Mouse (Mus musculus) stomach, embryonic 15.5 days (tissue): ENCODE data around the gene Olfr814. TPM values are rescaled to one million over a fixed set of nuclear protein-coding genes. Genes with fewer than 3 reads are reported as not detected.
"Not testable (repeated sequence)": the region's sequence is repeated elsewhere in the genome, so short reads cannot be mapped to it uniquely, and the experiment has no call there.

ENCODE experiments used
- ATAC-seq: fragments of 200-750 bp; cut with Nextera tagmentation; 2 replicates; pipeline ENCODE4 v1.8.0; 2017; ENCODE audit warnings: low read depth, moderate number of reproducible peaks, moderate TSS enrichment; ENCODE audit not compliant: insufficient read depth, low FRiP score
- H3K27ac ChIP-seq: fragments of 300-500 bp; sonication (generic); 2 replicates; pipeline ENCODE4 v1.5.1; 2015; ENCODE audit warnings: mild to moderate bottlenecking, inconsistent platforms
- H3K27me3 ChIP-seq: fragments of 300-500 bp; sonication (generic); replicated peaks from 2 replicates; pipeline ENCODE4 v1.6.1; 2015; ENCODE audit warnings: inconsistent platforms
- H3K36me3 ChIP-seq: fragments of 300-500 bp; sonication (generic); 2 replicates; pipeline ENCODE4 v1.6.1; 2015; ENCODE audit warnings: inconsistent platforms
- H3K4me1 ChIP-seq: fragments of 300-500 bp; sonication (generic); 2 replicates; pipeline ENCODE4 v1.6.1; 2015; ENCODE audit warnings: inconsistent platforms
- H3K4me2 ChIP-seq: fragments of 300-500 bp; sonication (generic); 2 replicates; pipeline ENCODE4 v1.6.1; 2015; ENCODE audit warnings: mild to moderate bottlenecking, inconsistent platforms
- H3K4me3 ChIP-seq: fragments of 300-500 bp; sonication (generic); replicated peaks from 2 replicates; pipeline ENCODE4 v1.5.1; 2015; ENCODE audit warnings: inconsistent platforms
- H3K9ac ChIP-seq: fragments of 300-500 bp; sonication (generic); 2 replicates; pipeline ENCODE4 v1.6.1; 2015; ENCODE audit warnings: inconsistent platforms
- H3K9me3 ChIP-seq: fragments of 300-500 bp; sonication (generic); 2 replicates; pipeline ENCODE4 v1.6.1; 2016; ENCODE audit warnings: inconsistent platforms
- WGBS: fragments of 180-500 bp; shearing (Covaris S2); methylation state at CpG from one replicate; pipeline ENCODE4 v1.1.7; 2015; 5-methylcytosine and 5-hydroxymethylcytosine counted together
- polyA plus RNA-seq: library from polyadenylated mRNA; unstranded; fragments of >200 nt; fragmentation: Nextera tagmentation; extraction: Ambion mirVana; gene quantifications from 2 replicates; pipeline ENCODE4 v1.2.1, GENCODE M21; 2015

Olfr814 gene
- not detected in 2 replicates for polyA plus RNA-seq

DNA sequence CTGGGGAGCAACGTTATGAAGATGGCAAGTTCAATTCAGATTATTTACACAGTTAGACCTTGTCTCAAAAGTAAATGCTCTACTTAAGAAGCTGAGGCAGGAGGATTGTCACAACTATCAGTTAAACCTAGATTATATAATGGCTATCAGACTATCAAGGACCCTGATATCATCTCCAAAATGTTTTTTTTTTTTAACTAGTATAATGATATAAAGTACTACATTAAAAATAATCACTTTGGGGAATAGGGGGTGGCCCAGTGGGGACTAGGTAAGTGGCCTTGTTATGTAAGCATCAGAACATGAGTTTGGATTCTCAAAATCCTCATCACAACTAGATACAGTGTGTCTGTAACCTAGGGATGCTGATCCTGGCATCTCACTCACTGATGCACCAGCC lies at the start of gene Olfr814:
Olfr814 (minus strand) TSS at position 101 of the 400 bp plus-strand sequence.
- H3K4me3 ChIP-seq, H3K9ac ChIP-seq, ATAC-seq, H3K36me3 ChIP-seq, H3K27ac ChIP-seq, H3K27me3 ChIP-seq, H3K9me3 ChIP-seq, H3K4me1 ChIP-seq, H3K4me2 ChIP-seq: not testable (repeated sequence)
- WGBS: 43% methylated on average over 1 of the region's 1 CpGs

- no peak for ATAC-seq
- H3K36me3 ChIP-seq: no peaks in the 10 kb centered on the region
- H3K27me3 ChIP-seq: no peaks in the 10 kb centered on the region
- no peak within 1 kb of the TSS for H3K9ac ChIP-seq
- no peak within 1 kb of the TSS for H3K4me2 ChIP-seq
- H3K27ac ChIP-seq: no peak within 1 kb of the TSS
- no peaks in the 10 kb centered on the region for H3K4me1 ChIP-seq
- WGBS: 57% methylated on average over 1 of the region's 1 CpGs
- no peaks in the 10 kb centered on the region for H3K9me3 ChIP-seq
- H3K4me3 ChIP-seq: no peak within 1 kb of the TSS
Observed at GRCm38 (mm10) chr10:129915497-129915896, 35.8 kb upstream of the Olfr814 start, which contains the start of gene Olfr816. Gene Olfr816 (minus strand): TSS chr10:129915597.

DNA sequence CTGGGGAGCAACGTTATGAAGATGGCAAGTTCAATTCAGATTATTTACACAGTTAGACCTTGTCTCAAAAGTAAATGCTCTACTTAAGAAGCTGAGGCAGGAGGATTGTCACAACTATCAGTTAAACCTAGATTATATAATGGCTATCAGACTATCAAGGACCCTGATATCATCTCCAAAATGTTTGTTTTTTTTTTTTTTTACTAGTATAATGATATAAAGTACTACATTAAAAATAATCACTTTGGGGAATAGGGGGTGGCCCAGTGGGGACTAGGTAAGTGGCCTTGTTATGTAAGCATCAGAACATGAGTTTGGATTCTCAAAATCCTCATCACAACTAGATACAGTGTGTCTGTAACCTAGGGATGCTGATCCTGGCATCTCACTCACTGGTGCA lies 26.1 kb upstream of the Olfr814 start, which contains the start of gene Olfr815:
Olfr815 (minus strand) TSS at position 101 of the 400 bp plus-strand sequence.
- 57% methylated on average over 1 of the region's 1 CpGs for WGBS
- ATAC-seq, H3K27ac ChIP-seq, H3K4me1 ChIP-seq, H3K27me3 ChIP-seq, H3K4me3 ChIP-seq, H3K9me3 ChIP-seq, H3K9ac ChIP-seq, H3K36me3 ChIP-seq, H3K4me2 ChIP-seq: not testable (repeated sequence)

DNA sequence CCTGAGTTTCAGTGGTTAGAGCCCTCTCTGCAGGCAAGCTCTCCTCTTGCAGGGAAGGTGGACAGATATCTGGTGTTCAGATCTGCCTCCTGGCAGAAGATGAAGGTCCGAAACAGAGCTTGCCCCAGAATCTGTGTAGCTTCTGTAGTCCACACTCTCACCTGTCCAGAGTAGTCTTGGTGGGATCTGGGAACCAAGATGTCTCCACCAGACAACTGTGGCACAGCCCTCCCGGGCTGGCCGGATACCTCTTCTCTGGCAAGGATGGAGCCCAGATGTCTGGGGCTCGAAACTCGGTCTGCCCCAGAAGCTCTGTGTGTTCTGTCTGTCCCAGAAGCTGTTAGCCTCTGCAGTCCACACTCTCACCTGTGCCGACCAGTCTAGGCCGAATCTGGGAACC lies 6.3 kb upstream of the Olfr814 start:
- Histone ChIP-seq H3K4me1 (no peaks in the 10 kb centered on the region), H3K9me3 (no peaks in the 10 kb centered on the region), H3K9ac (no peak overlapping the region), H3K4me3 (no peak overlapping the region), H3K27me3 (no peaks in the 10 kb centered on the region), H3K36me3 (no peaks in the 10 kb centered on the region), H3K27ac (no peak overlapping the region), H3K4me2 (no peak overlapping the region)
- 91% methylated on average over 7 of the region's 7 CpGs for WGBS
- no peak for ATAC-seq

GRCm38 (mm10) chr10:129885496-129885895 lies 5.8 kb upstream of the Olfr814 start:
- 78% methylated on average over 6 of the region's 6 CpGs for WGBS

DNA sequence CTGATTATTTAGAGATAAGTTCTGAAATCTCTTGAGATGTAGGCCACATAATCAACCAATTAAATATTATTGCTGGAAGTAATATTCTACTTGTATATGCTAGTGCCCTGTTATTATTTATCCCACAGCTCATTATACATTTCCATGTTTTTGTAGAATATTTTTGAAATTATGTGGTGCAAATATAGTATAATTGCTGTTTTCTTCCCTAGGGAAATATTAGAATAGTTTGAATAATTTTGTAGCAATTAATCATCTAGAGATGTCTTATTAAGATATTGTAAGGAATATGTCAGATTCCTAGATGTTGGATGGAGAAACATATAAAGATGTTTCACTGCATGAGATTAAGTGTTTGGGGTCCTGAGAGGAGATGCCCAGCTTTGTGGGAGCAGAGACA lies 24.6 kb downstream of the Olfr814 start, which contains the start of gene Olfr813:
Olfr813 (plus strand) TSS at position 301 of the 400 bp plus-strand sequence.
- Histone ChIP-seq H3K4me2 (no peak within 1 kb of the TSS), H3K4me3 (no peak within 1 kb of the TSS), H3K27ac (no peak within 1 kb of the TSS), H3K27me3 (no peaks in the 10 kb centered on the region), H3K4me1 (no peaks in the 10 kb centered on the region), H3K36me3 (no peaks in the 10 kb centered on the region), H3K9ac (no peak within 1 kb of the TSS), H3K9me3 (no peaks in the 10 kb centered on the region)
- no peak for ATAC-seq

More at GRCm38 (mm10) chr10:129885496-129885895, 5.8 kb upstream of the Olfr814 start:
- not testable (repeated sequence) for H3K27me3 ChIP-seq, H3K9me3 ChIP-seq, H3K27ac ChIP-seq, H3K4me3 ChIP-seq, H3K9ac ChIP-seq, H3K36me3 ChIP-seq, H3K4me2 ChIP-seq, ATAC-seq, H3K4me1 ChIP-seq

DNA sequence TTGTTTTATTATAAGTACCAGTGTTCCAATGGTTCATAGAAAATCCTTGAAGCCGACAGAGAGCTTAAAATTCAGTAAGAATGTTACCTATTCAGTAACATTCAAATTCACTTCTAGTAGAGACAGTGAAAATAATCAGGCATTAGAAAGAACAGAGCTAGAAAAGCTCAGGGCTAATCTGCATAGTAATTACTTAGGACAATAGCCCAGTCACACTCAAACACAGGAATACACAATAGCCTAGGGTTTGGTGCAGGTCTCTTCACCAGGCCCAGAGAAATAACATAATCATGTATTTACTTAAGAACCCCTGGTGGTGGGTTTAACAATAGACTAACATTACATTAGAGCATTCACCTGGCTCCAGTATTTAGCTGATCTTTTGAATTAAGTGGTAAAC lies 32.3 kb downstream of the Olfr814 start:
- Histone ChIP-seq H3K9ac (no peak overlapping the region), H3K27me3 (no peaks in the 10 kb centered on the region), H3K36me3 (no peaks in the 10 kb centered on the region), H3K4me2 (no peak overlapping the region), H3K27ac (no peak overlapping the region), H3K9me3 (no peaks in the 10 kb centered on the region), H3K4me1 (no peaks in the 10 kb centered on the region), H3K4me3 (no peak overlapping the region)
- no peak for ATAC-seq
- 79% methylated on average over 1 of the region's 1 CpGs for WGBS

- WGBS: 58% methylated on average over 1 of the region's 1 CpGs
- Histone ChIP-seq H3K27me3 (no peaks in the 10 kb centered on the region), H3K9me3 (no peaks in the 10 kb centered on the region), H3K4me2 (no peak within 1 kb of the TSS), H3K27ac (no peak within 1 kb of the TSS), H3K9ac (no peak within 1 kb of the TSS), H3K36me3 (no peaks in the 10 kb centered on the region), H3K4me3 (no peak within 1 kb of the TSS), H3K4me1 (no peaks in the 10 kb centered on the region)
- no peak for ATAC-seq
Observed at GRCm38 (mm10) chr10:129845994-129846393, 33.7 kb downstream of the Olfr814 start, which contains the start of gene Olfr812. Gene Olfr812 (minus strand): TSS chr10:129846094.

Other genes starting within 250 kb of the Olfr814 start
- not detected in 2 replicates for gene Olfr799, start 242.4 kb downstream of the Olfr814 start, polyA plus RNA-seq
- not detected in 2 replicates for gene Olfr800, start 222.2 kb downstream of the Olfr814 start, polyA plus RNA-seq
- not detected in 2 replicates for gene Olfr801, start 206.0 kb downstream of the Olfr814 start, polyA plus RNA-seq
- gene Olfr802, start 191.7 kb downstream of the Olfr814 start, polyA plus RNA-seq: not detected in 2 replicates
- gene Olfr803, start 185.6 kb downstream of the Olfr814 start, polyA plus RNA-seq: not detected in 2 replicates
- not detected in 2 replicates for gene Olfr804, start 176.6 kb downstream of the Olfr814 start, polyA plus RNA-seq
- gene Olfr805, start 150.5 kb downstream of the Olfr814 start, polyA plus RNA-seq: not detected in 2 replicates
- not detected in 2 replicates for gene Olfr806, start 137.9 kb downstream of the Olfr814 start, polyA plus RNA-seq
- not detected in 2 replicates for gene Olfr807, start 122.1 kb downstream of the Olfr814 start, polyA plus RNA-seq
- not detected in 2 replicates for gene Olfr808, start 114.4 kb downstream of the Olfr814 start, polyA plus RNA-seq
- gene Olfr809, start 105.2 kb downstream of the Olfr814 start, polyA plus RNA-seq: not detected in 2 replicates
- not detected in 2 replicates for gene Olfr810, start 84.9 kb downstream of the Olfr814 start, polyA plus RNA-seq
- not detected in 2 replicates for gene Olfr811, start 75.5 kb downstream of the Olfr814 start, polyA plus RNA-seq
- not detected in 2 replicates for gene Olfr812, start 33.8 kb downstream of the Olfr814 start, polyA plus RNA-seq
- not detected in 2 replicates for gene Olfr813, start 24.5 kb downstream of the Olfr814 start, polyA plus RNA-seq
- not detected in 2 replicates for gene Olfr815, start 26.0 kb upstream of the Olfr814 start, polyA plus RNA-seq
- gene Olfr816, start 35.7 kb upstream of the Olfr814 start, polyA plus RNA-seq: not detected in 2 replicates
- not detected in 2 replicates for gene Olfr818, start 69.2 kb upstream of the Olfr814 start, polyA plus RNA-seq
- gene Olfr819, start 87.4 kb upstream of the Olfr814 start, polyA plus RNA-seq: not detected in 2 replicates
- not detected in 2 replicates for gene Olfr247, start 96.3 kb upstream of the Olfr814 start, polyA plus RNA-seq
- not detected in 2 replicates for gene Gm10310, start 105.2 kb upstream of the Olfr814 start, polyA plus RNA-seq
- not detected in 2 replicates for gene Olfr820, start 132.8 kb upstream of the Olfr814 start, polyA plus RNA-seq
- not detected in 2 replicates for gene Olfr821, start 150.5 kb upstream of the Olfr814 start, polyA plus RNA-seq
- gene Olfr822, start 191.4 kb upstream of the Olfr814 start, polyA plus RNA-seq: not detected in 2 replicates
- not detected in 2 replicates for gene Olfr823, start 235.5 kb upstream of the Olfr814 start, polyA plus RNA-seq